Comparison of ENCODE assay signal across 8 mouse cellular contexts in genomic region chr19:46349550-46349949, GRCm38 (mm10). TPM values are rescaled to one million over a fixed set of nuclear protein-coding genes. Genes with fewer than 3 reads are reported as not detected.
A peak's percentile ranks its signal among the peaks of the same experiment; 100 is the strongest.
DNase-seq lines count a peak whose midpoint lies in the region; ATAC-seq lines count a peak whose summit lies in the region.

No protein-coding gene starts in this region.

- ATAC-seq in heart, embryonic 14.5 days (ENCODE audit: insufficient number of reproducible peaks, insufficient read depth, low FRiP score, low read depth): no peak
- peak; percentile 47 for ATAC-seq in hindbrain, embryonic 13.5 days (ENCODE audit: low FRiP score)
- ATAC-seq in midbrain, embryonic 15.5 days (replicated peaks): peak; percentile 10
- ATAC-seq in frontal cortex, adult (ENCODE audit: low TSS enrichment): no peak

- peak overlapping the region; percentile 68 to 73 for H3K4me3 ChIP-seq in heart, embryonic 14.5 days (ENCODE audit: control insufficient read depth in 1 of 2, insufficient read depth in 1 of 2, low read depth in 1 of 2, low read length in 2 of 2)
- H3K4me3 ChIP-seq in brown adipose tissue, adult 24 weeks (ENCODE audit: insufficient read depth, low read depth, low read length): peak overlapping the region; percentile 78
- H3K4me3 ChIP-seq in hindbrain, embryonic 13.5 days: peak overlapping the region; percentile 73
- peak overlapping the region; percentile 67 for H3K4me3 ChIP-seq in midbrain, embryonic 15.5 days

- WGBS in heart, embryonic 14.5 days: 19% methylated on average over 6 of the region's 6 CpGs
- WGBS in hindbrain, embryonic 13.5 days: 22% methylated on average over 6 of the region's 6 CpGs
- WGBS in midbrain, embryonic 15.5 days: 29% methylated on average over 6 of the region's 6 CpGs

- H3K4me1 ChIP-seq in heart, embryonic 14.5 days (ENCODE audit: control insufficient read depth in 2 of 2, insufficient read depth in 2 of 2, low read length in 2 of 2): peaks cover 2 to 3% of the 10 kb centered on the region in 2 experiments; a peak in 1 of 4 replicates
- H3K4me1 ChIP-seq in brown adipose tissue, adult 24 weeks (ENCODE audit: control insufficient read depth, insufficient read depth, insufficient read length, low read length): no peaks in the 10 kb centered on the region
- peaks cover 25% of the 10 kb centered on the region for H3K4me1 ChIP-seq in hindbrain, embryonic 13.5 days (replicated peaks)
- peaks cover 20% of the 10 kb centered on the region for H3K4me1 ChIP-seq in midbrain, embryonic 15.5 days

- peak overlapping the region; percentile 83 for H3K9ac ChIP-seq in heart, embryonic 14.5 days (ENCODE audit: low read length)
- peak overlapping the region; percentile 90 for H3K9ac ChIP-seq in hindbrain, embryonic 13.5 days
- H3K9ac ChIP-seq in midbrain, embryonic 15.5 days: peak overlapping the region; percentile 82

- no peaks in the 10 kb centered on the region for H3K36me3 ChIP-seq in heart, embryonic 14.5 days (ENCODE audit: control insufficient read depth, insufficient read depth, low read length)
- no peaks in the 10 kb centered on the region for H3K36me3 ChIP-seq in hindbrain, embryonic 13.5 days
- H3K36me3 ChIP-seq in midbrain, embryonic 15.5 days (replicated peaks): no peaks in the 10 kb centered on the region

- H3K27ac ChIP-seq in heart, embryonic 14.5 days (replicated peaks in 1 of 2; ENCODE audit: control insufficient read depth in 1 of 2, insufficient read depth in 1 of 2, low read depth in 2 of 2, low read length in 2 of 2): no peak overlapping the region
- no peak overlapping the region for H3K27ac ChIP-seq in brown adipose tissue, adult 24 weeks (replicated peaks; ENCODE audit: low read depth, low read length)
- peak overlapping the region; percentile 95; the same call in 1 of the 2 replicates for H3K27ac ChIP-seq in hindbrain, embryonic 13.5 days
- H3K27ac ChIP-seq in midbrain, embryonic 15.5 days: peak overlapping the region; percentile 91

- no peak for DNase-seq in heart, adult 9 months (ENCODE audit: low spot score in 2 of 2)
- DNase-seq in spleen, postnatal 10 days (ENCODE audit: low spot score in 2 of 2): no peak
- DNase-seq in adrenal gland, adult 8-10 months: no peak

- H3K27me3 ChIP-seq in heart, embryonic 14.5 days (ENCODE audit: control insufficient read depth, insufficient read depth, low read length): peaks cover 17% of the 10 kb centered on the region
- peaks cover 46% of the 10 kb centered on the region for H3K27me3 ChIP-seq in hindbrain, embryonic 13.5 days
- 0 out of 2 replicates have a peak, but pooled peaks cover 5% of the 10 kb centered on the region for H3K27me3 ChIP-seq in midbrain, embryonic 15.5 days (replicated peaks)

- peak overlapping the region; percentile 98 for H3K4me2 ChIP-seq in heart, embryonic 14.5 days (ENCODE audit: low read length)
- peak overlapping the region; percentile 87 for H3K4me2 ChIP-seq in hindbrain, embryonic 13.5 days
- peak overlapping the region; percentile 65 for H3K4me2 ChIP-seq in midbrain, embryonic 15.5 days

- no peaks in the 10 kb centered on the region for H3K9me3 ChIP-seq in heart, embryonic 14.5 days (ENCODE audit: control insufficient read depth, low read length)
- H3K9me3 ChIP-seq in hindbrain, embryonic 13.5 days: no peaks in the 10 kb centered on the region
- no peaks in the 10 kb centered on the region for H3K9me3 ChIP-seq in midbrain, embryonic 15.5 days

RNA-seq across cellular contexts. Expression of gene 2310034G01Rik, which starts 0.6 kb away (rescaled TPM):
- 0.62 and 1.8 TPM in 2 replicates for polyA plus RNA-seq in heart, embryonic 14.5 days (2014; fragmentation: Nextera tagmentation; extraction: Ambion mirVana)
- polyA plus RNA-seq in brown adipose tissue, adult 24 weeks (2012; ENCODE audit: insufficient read depth, insufficient read length, missing spikeins): not detected in 2 replicates
- polyA plus RNA-seq in hindbrain, embryonic 13.5 days (2015; fragmentation: Nextera tagmentation; extraction: Ambion mirVana): 2.4 and 2.7 TPM in 2 replicates
- 2.0 and 2.8 TPM in 2 replicates for polyA plus RNA-seq in midbrain, embryonic 15.5 days (2015; fragmentation: Nextera tagmentation; extraction: Ambion mirVana)
- total RNA-seq in adrenal gland, adult 8-10 months (2022): 1 to 10 TPM; 1.1 to 2.4 (median 1.5) TPM

RNA-seq across cellular contexts. Expression of gene Mfsd13a, which starts 8.6 kb away (rescaled TPM):
- 4.4 and 6.4 TPM in 2 replicates for polyA plus RNA-seq in heart, embryonic 14.5 days (2014; fragmentation: Nextera tagmentation; extraction: Ambion mirVana)
- polyA plus RNA-seq in brown adipose tissue, adult 24 weeks (2012; ENCODE audit: insufficient read depth, insufficient read length, missing spikeins): 1.0 and 2.6 TPM in 2 replicates
- polyA plus RNA-seq in hindbrain, embryonic 13.5 days (2015; fragmentation: Nextera tagmentation; extraction: Ambion mirVana): 8.2 and 11.2 TPM in 2 replicates
- polyA plus RNA-seq in midbrain, embryonic 15.5 days (2015; fragmentation: Nextera tagmentation; extraction: Ambion mirVana): 11.1 and 11.7 TPM in 2 replicates
- 10 to 100 TPM; 11.7 to 21.1 (median 16.6) TPM for total RNA-seq in adrenal gland, adult 8-10 months (2022)

RNA-seq across cellular contexts. Expression of gene Cuedc2, which starts 11.0 kb away (rescaled TPM):
- 125 and 128 TPM in 2 replicates for polyA plus RNA-seq in heart, embryonic 14.5 days (2014; fragmentation: Nextera tagmentation; extraction: Ambion mirVana)
- 61.9 and 67.2 TPM in 2 replicates for polyA plus RNA-seq in brown adipose tissue, adult 24 weeks (2012; ENCODE audit: insufficient read depth, insufficient read length, missing spikeins)
- 317 and 326 TPM in 2 replicates for polyA plus RNA-seq in hindbrain, embryonic 13.5 days (2015; fragmentation: Nextera tagmentation; extraction: Ambion mirVana)
- polyA plus RNA-seq in midbrain, embryonic 15.5 days (2015; fragmentation: Nextera tagmentation; extraction: Ambion mirVana): 340 and 347 TPM in 2 replicates
- total RNA-seq in adrenal gland, adult 8-10 months (2022): 100 to 1,000 TPM in 2 of 4 experiments, 10 to 100 TPM in 2; 77.2 to 109 (median 89.6) TPM

RNA-seq across cellular contexts. Expression of gene Fbxl15, which starts 21.6 kb away (rescaled TPM):
- polyA plus RNA-seq in heart, embryonic 14.5 days (2014; fragmentation: Nextera tagmentation; extraction: Ambion mirVana): 10.4 and 11.8 TPM in 2 replicates
- 5.9 and 8.9 TPM in 2 replicates for polyA plus RNA-seq in brown adipose tissue, adult 24 weeks (2012; ENCODE audit: insufficient read depth, insufficient read length, missing spikeins)
- 39.8 and 40.0 TPM in 2 replicates for polyA plus RNA-seq in hindbrain, embryonic 13.5 days (2015; fragmentation: Nextera tagmentation; extraction: Ambion mirVana)
- 48.2 and 54.8 TPM in 2 replicates for polyA plus RNA-seq in midbrain, embryonic 15.5 days (2015; fragmentation: Nextera tagmentation; extraction: Ambion mirVana)
- total RNA-seq in adrenal gland, adult 8-10 months (2022): 10 to 100 TPM; 11.9 to 16.2 (median 13.2) TPM

RNA-seq across cellular contexts. Expression of gene Psd, which starts 22.6 kb away (rescaled TPM):
- 6.0 and 7.4 TPM in 2 replicates for polyA plus RNA-seq in heart, embryonic 14.5 days (2014; fragmentation: Nextera tagmentation; extraction: Ambion mirVana)
- polyA plus RNA-seq in brown adipose tissue, adult 24 weeks (2012; ENCODE audit: insufficient read depth, insufficient read length, missing spikeins): 1.4 TPM in 1 of 2 replicates, not detected in the other
- polyA plus RNA-seq in hindbrain, embryonic 13.5 days (2015; fragmentation: Nextera tagmentation; extraction: Ambion mirVana): 58.4 and 59.3 TPM in 2 replicates
- polyA plus RNA-seq in midbrain, embryonic 15.5 days (2015; fragmentation: Nextera tagmentation; extraction: Ambion mirVana): 146 and 148 TPM in 2 replicates
- total RNA-seq in adrenal gland, adult 8-10 months (2022): 10 to 100 TPM in 3 of 4 experiments, 1 to 10 TPM in 1; 7.9 to 14.9 (median 13.1) TPM

Comparison
In these comparisons a context has a peak if more than half of its experiments do, and no peak if none do; other contexts are left out.
1. ATAC-seq: peak in hindbrain, embryonic 13.5 days (single experiment) and midbrain, embryonic 15.5 days (single experiment); none in heart, embryonic 14.5 days (single experiment) and frontal cortex, adult (single experiment).
2. H3K27ac ChIP-seq: peak in hindbrain, embryonic 13.5 days (single experiment) and midbrain, embryonic 15.5 days (single experiment); none in heart, embryonic 14.5 days (0 of 2) and brown adipose tissue, adult 24 weeks (single experiment).
3. Peak in every context shown above with its lines, with median percentiles within 50 percentile points of each other: H3K4me2 ChIP-seq, H3K4me3 ChIP-seq and H3K9ac ChIP-seq.